Mouse (Mus musculus) bone marrow, adult 2 months (tissue): ENCODE measurements at regions not wholly inside any gene's neighbourhood (a gene's known extent, or its start where the extent isn't known, plus 50 kb on each side); places are given as distances from the start of the nearest gene placed in this dataset.

Source experiments
- CTCF ChIP-seq: fragments of 200-500 bp; IDR thresholded peaks from 2 replicates; pipeline ENCODE4 v1.5.1; 2011; ENCODE audit warnings: low read length, control low read depth; ENCODE audit not compliant: control insufficient read depth, insufficient read depth
- POLR2A ChIP-seq: fragments of 200-500 bp; IDR thresholded peaks from 2 replicates; pipeline ENCODE4 v1.6.1; 2011; ENCODE audit warnings: low read depth, mild to moderate bottlenecking, control low read depth, low read length, borderline replicate concordance; ENCODE audit not compliant: control insufficient read depth

GRCm38 (mm10) chr1:137254634-137255033 lies 294.4 kb upstream of the Nr5a2 start:
- no peak for TF ChIP-seq CTCF
- TF ChIP-seq POLR2A: no peak
